Mouse (Mus musculus) kidney, embryonic 14.5 days (tissue): Measurements from ENCODE around the gene Plcb4. TPM values are rescaled to one million over a fixed set of nuclear protein-coding genes. Genes with fewer than 3 reads are reported as not detected.
A peak's percentile ranks its signal among the peaks of the same experiment; 100 is the strongest.

Source experiments
- ATAC-seq: fragments of 200-750 bp; cut with Nextera tagmentation; 2 replicates; pipeline ENCODE4 v1.8.0; 2017; ENCODE audit warnings: moderate number of reproducible peaks, mild to moderate bottlenecking, moderate TSS enrichment, moderate library complexity; ENCODE audit not compliant: low FRiP score, low TSS enrichment
- H3K27ac ChIP-seq: fragments of 300-500 bp; sonication (generic); 2 replicates; pipeline ENCODE4 v1.5.1; 2014; ENCODE audit warnings: low read depth, mild to moderate bottlenecking, low read length, moderate library complexity, mixed read lengths
- H3K27me3 ChIP-seq: fragments of 300-500 bp; sonication (generic); 2 replicates; pipeline ENCODE4 v1.6.1; 2014; ENCODE audit warnings: mild to moderate bottlenecking, low read length; ENCODE audit not compliant: control insufficient read depth, insufficient read depth
- H3K36me3 ChIP-seq: fragments of 300-500 bp; sonication (generic); 2 replicates; pipeline ENCODE4 v1.6.1; 2014; ENCODE audit warnings: low read length, mixed read lengths; ENCODE audit not compliant: control insufficient read depth, insufficient read depth
- H3K4me1 ChIP-seq: fragments of 300-500 bp; sonication (generic); 2 replicates; pipeline ENCODE4 v1.6.1; 2014; ENCODE audit warnings: low read length, mixed read lengths; ENCODE audit not compliant: control insufficient read depth, insufficient read depth
- H3K4me2 ChIP-seq: fragments of 300-500 bp; sonication (generic); replicated peaks from 2 replicates; pipeline ENCODE4 v1.6.1; 2014; ENCODE audit warnings: low read depth, mild to moderate bottlenecking, low read length
- H3K4me3 ChIP-seq: fragments of 300-500 bp; sonication (generic); 2 replicates; pipeline ENCODE4 v1.5.1; 2014; ENCODE audit warnings: mild to moderate bottlenecking, low read length
- H3K9ac ChIP-seq: fragments of 300-500 bp; sonication (generic); 2 replicates; pipeline ENCODE4 v1.6.1; 2014; ENCODE audit warnings: low read depth, mild to moderate bottlenecking, low read length, moderate library complexity
- H3K9me3 ChIP-seq: fragments of 300-500 bp; sonication (generic); 2 replicates; pipeline ENCODE4 v1.6.1; 2016; ENCODE audit warnings: low read length; ENCODE audit not compliant: control insufficient read depth
- WGBS: fragments of 180-500 bp; shearing (Covaris S2); extraction: QIAGEN DNeasy Blood & Tissue Kit; methylation state at CpG from one replicate; pipeline ENCODE4 v1.1.7; 2014; 5-methylcytosine and 5-hydroxymethylcytosine counted together
- polyA plus RNA-seq: library from polyadenylated mRNA; unstranded; fragments of >200 nt; fragmentation: Nextera tagmentation; extraction: Ambion mirVana; gene quantifications from 2 replicates; pipeline ENCODE4 v1.2.1, GENCODE M21; 2014

Plcb4 gene
- polyA plus RNA-seq, 1 experiment from 2014 or later: 21.2 TPM

- WGBS: 76% methylated on average over 5 of the region's 5 CpGs
- no peak for ATAC-seq
- no peaks in the 10 kb centered on the region for H3K36me3 ChIP-seq
- no peak overlapping the region for H3K4me3 ChIP-seq
- no peaks in the 10 kb centered on the region for H3K27me3 ChIP-seq
- peak overlapping the region; percentile 26; the same call in 1 of the 2 replicates for H3K27ac ChIP-seq
- no peaks in the 10 kb centered on the region for H3K9me3 ChIP-seq
- no peak overlapping the region for H3K4me2 ChIP-seq
- H3K4me1 ChIP-seq: no peaks in the 10 kb centered on the region
- no peak overlapping the region for H3K9ac ChIP-seq
Observed at GRCm38 (mm10) chr2:135680406-135681134, 21.8 kb downstream of the Plcb4 start.

GRCm38 (mm10) chr2:135683684-135684440 lies 25.1 kb downstream of the Plcb4 start:
- H3K4me1 ChIP-seq: no peaks in the 10 kb centered on the region
- no peak overlapping the region for H3K4me2 ChIP-seq
- WGBS: 51% methylated on average over 10 of the region's 10 CpGs
- H3K36me3 ChIP-seq: no peaks in the 10 kb centered on the region
- H3K9ac ChIP-seq: no peak overlapping the region
- no peaks in the 10 kb centered on the region for H3K9me3 ChIP-seq
- H3K27me3 ChIP-seq: peaks cover under 1% of the 10 kb centered on the region; the same call in 1 of the 2 replicates
- no peak overlapping the region for H3K4me3 ChIP-seq
- ATAC-seq: peak; percentile 77
- H3K27ac ChIP-seq: no peak overlapping the region

GRCm38 (mm10) chr2:135686692-135687091 lies 27.9 kb downstream of the Plcb4 start:
- H3K9ac ChIP-seq: no peak overlapping the region
- no peaks in the 10 kb centered on the region for H3K9me3 ChIP-seq
- no peak overlapping the region for H3K4me3 ChIP-seq
- no peak overlapping the region for H3K4me2 ChIP-seq
- peak; percentile 29; the same call in 1 of the 2 replicates for ATAC-seq
- no peaks in the 10 kb centered on the region for H3K36me3 ChIP-seq
- no peaks in the 10 kb centered on the region for H3K4me1 ChIP-seq
- H3K27me3 ChIP-seq: peaks cover 5% of the 10 kb centered on the region; the same call in 1 of the 2 replicates
- WGBS: 41% methylated on average over 4 of the region's 4 CpGs
- no peak overlapping the region for H3K27ac ChIP-seq

- 88% methylated on average over 5 of the region's 5 CpGs for WGBS
- Histone ChIP-seq H3K9ac (no peak overlapping the region), H3K27ac (no peak overlapping the region), H3K36me3 (no peaks in the 10 kb centered on the region), H3K27me3 (peaks cover 5% of the 10 kb centered on the region; the same call in 1 of the 2 replicates), H3K4me1 (peaks cover 2% of the 10 kb centered on the region; the same call in 1 of the 2 replicates), H3K4me3 (no peak overlapping the region), H3K9me3 (no peaks in the 10 kb centered on the region), H3K4me2 (no peak overlapping the region)
- no peak for ATAC-seq
Observed at GRCm38 (mm10) chr2:135687585-135687984, 28.8 kb downstream of the Plcb4 start.

GRCm38 (mm10) chr2:135692568-135693488 lies 34.0 kb downstream of the Plcb4 start:
- Histone ChIP-seq H3K9me3 (no peaks in the 10 kb centered on the region), H3K27me3 (peaks cover 5% of the 10 kb centered on the region; the same call in 1 of the 2 replicates), H3K4me1 (peaks cover 5% of the 10 kb centered on the region; the same call in 1 of the 2 replicates), H3K36me3 (no peaks in the 10 kb centered on the region), H3K4me2 (no peak overlapping the region), H3K27ac (no peak overlapping the region), H3K9ac (no peak overlapping the region), H3K4me3 (no peak overlapping the region)
- WGBS: 39% methylated on average over 12 of the region's 12 CpGs
- ATAC-seq: peak; percentile 60; the same call in 1 of the 2 replicates

- 91% methylated on average over 7 of the region's 7 CpGs for WGBS
- no peak overlapping the region for H3K4me3 ChIP-seq
- ATAC-seq: no peak
Observed at GRCm38 (mm10) chr2:135700686-135701413, 42.0 kb downstream of the Plcb4 start.

GRCm38 (mm10) chr2:135704673-135705072 lies 45.9 kb downstream of the Plcb4 start:
- Histone ChIP-seq H3K9me3 (no peaks in the 10 kb centered on the region), H3K4me2 (no peak overlapping the region), H3K9ac (no peak overlapping the region), H3K4me1 (0 out of 2 replicates have a peak, but pooled peaks cover 6% of the 10 kb centered on the region), H3K36me3 (no peaks in the 10 kb centered on the region), H3K27me3 (no peaks in the 10 kb centered on the region), H3K27ac (no peak overlapping the region), H3K4me3 (no peak overlapping the region)
- 94% methylated on average over 5 of the region's 5 CpGs for WGBS
- ATAC-seq: no peak

More at GRCm38 (mm10) chr2:135700686-135701413, 42.0 kb downstream of the Plcb4 start:
- Histone ChIP-seq H3K4me1 (no peaks in the 10 kb centered on the region), H3K4me2 (no peak overlapping the region), H3K27me3 (no peaks in the 10 kb centered on the region), H3K9ac (no peak overlapping the region), H3K9me3 (no peaks in the 10 kb centered on the region), H3K36me3 (no peaks in the 10 kb centered on the region), H3K27ac (no peak overlapping the region)

- no peak overlapping the region for H3K27ac ChIP-seq
- H3K27me3 ChIP-seq: no peaks in the 10 kb centered on the region
- H3K36me3 ChIP-seq: no peaks in the 10 kb centered on the region
- H3K4me1 ChIP-seq: peaks cover 11% of the 10 kb centered on the region; the same call in 1 of the 2 replicates
- no peak overlapping the region for H3K4me2 ChIP-seq
- H3K9ac ChIP-seq: no peak overlapping the region
- no peak for ATAC-seq
- WGBS: 86% methylated on average over 2 of the region's 2 CpGs
- no peaks in the 10 kb centered on the region for H3K9me3 ChIP-seq
- no peak overlapping the region for H3K4me3 ChIP-seq
Observed at GRCm38 (mm10) chr2:135707305-135707704, 48.5 kb downstream of the Plcb4 start.
